Mouse (Mus musculus) yolk sac, embryonic 10.5 days (tissue): ENCODE data around the gene Ubxn10.

Experiments used
- DNase-seq: peaks from one replicate; pipeline ENCODE4 v3.0.0-alpha.2; 2017; ENCODE audit warnings: low spot score

The Ubxn10 gene

DNA sequence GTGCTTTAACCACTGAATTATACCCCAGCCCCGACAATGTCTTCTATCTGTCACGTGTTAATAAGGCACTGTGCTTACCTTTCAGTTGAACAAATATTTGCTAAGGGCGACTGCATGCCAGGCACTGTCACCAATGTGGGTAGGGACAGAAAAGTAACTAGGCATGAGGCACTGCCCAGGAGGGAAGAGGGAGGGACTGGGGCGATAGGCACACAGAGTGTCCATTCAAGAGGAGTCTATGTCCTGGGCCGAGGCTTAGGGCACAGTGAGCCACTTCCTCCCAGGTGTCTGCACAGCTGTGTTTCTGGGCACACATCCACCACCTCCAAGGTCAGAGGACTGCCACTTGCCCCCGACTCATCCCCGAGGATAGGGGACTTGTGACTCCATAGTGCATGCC lies at the start of gene Ubxn10:
Gene Ubxn10, minus strand, starts transcription at position 137 of the 400 bp plus-strand sequence.
- no peak for DNase-seq

DNA sequence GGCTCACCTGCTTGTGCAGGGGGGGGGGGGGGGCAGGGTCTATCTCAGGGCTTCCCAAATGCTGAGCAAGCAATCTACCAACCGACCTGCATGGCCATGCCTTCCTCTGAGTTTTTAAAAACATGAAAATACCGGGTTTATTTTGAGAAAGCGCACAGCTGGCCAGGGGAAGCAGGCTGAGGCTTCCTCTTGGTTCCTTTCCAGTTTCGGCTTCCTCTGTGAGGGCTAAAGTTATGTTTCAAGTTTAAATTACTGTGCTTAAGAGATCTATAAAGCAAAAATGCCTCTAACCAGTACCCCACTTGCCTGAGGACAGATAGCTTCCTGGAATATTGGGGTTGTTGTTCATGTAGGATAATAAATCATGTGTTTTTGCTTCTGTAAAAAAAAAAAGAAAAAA lies 49.2 kb upstream of the Ubxn10 start:
- no peak for DNase-seq

DNA sequence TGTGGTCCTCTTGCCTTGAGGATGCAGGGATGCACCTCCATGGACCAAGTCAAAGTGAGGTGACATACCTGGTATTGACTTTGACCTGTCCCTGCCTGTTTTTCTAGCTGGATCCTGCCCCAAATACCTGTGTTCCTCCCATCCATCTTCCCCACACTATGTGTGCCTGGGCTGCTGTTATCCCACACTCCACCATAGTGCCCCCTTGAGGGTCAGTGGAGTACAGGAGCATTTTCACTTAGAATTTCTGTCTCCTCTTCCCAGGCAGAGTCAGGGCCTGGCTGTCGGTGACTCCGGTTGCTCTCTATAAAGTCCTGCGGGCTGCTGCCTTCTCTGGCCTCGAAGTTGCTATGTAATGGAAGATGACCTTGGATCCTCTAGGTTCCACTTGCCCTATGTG lies 48.8 kb upstream of the Ubxn10 start:
- no peak for DNase-seq

DNA sequence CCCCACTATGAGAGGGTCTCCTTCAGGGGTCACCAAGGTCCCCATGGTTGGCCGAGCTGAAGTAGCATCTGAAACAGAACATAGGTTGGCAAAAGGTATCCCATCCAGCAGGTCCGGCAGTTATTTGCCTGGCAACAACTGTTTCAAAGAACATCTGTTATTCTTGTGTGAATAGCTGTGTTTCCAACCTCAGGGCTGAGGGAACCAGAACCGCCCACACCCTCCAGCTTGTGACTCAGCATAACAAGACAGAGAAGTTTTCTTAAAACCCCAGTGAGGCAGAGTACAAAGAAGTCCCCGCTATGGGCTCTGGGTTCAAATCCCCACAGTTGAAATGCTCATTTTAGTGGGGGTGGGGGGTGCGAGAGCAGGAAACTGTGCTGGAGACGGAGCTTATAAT lies 45.1 kb upstream of the Ubxn10 start:
- DNase-seq, result no peak

DNA sequence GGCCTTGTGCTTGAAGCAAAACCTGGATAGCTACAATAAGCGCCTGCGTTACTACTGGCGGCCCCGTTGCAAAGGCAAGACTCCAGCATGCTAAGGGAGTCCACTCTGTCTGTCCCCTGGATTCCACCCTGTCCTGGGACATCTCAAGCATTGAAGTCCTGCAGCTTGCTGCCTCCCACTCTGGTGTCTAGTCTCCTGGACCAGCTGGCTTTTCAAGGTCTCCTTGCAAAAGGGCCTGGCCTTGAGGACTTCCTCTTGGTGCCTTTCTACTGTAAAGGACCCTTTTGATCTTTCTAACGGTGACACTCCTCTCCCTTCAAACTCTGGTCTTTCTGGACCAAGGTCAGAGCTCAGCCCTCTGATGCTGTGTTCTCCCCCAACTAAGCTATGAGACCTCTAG lies 43.3 kb upstream of the Ubxn10 start:
- DNase-seq, result no peak

DNA sequence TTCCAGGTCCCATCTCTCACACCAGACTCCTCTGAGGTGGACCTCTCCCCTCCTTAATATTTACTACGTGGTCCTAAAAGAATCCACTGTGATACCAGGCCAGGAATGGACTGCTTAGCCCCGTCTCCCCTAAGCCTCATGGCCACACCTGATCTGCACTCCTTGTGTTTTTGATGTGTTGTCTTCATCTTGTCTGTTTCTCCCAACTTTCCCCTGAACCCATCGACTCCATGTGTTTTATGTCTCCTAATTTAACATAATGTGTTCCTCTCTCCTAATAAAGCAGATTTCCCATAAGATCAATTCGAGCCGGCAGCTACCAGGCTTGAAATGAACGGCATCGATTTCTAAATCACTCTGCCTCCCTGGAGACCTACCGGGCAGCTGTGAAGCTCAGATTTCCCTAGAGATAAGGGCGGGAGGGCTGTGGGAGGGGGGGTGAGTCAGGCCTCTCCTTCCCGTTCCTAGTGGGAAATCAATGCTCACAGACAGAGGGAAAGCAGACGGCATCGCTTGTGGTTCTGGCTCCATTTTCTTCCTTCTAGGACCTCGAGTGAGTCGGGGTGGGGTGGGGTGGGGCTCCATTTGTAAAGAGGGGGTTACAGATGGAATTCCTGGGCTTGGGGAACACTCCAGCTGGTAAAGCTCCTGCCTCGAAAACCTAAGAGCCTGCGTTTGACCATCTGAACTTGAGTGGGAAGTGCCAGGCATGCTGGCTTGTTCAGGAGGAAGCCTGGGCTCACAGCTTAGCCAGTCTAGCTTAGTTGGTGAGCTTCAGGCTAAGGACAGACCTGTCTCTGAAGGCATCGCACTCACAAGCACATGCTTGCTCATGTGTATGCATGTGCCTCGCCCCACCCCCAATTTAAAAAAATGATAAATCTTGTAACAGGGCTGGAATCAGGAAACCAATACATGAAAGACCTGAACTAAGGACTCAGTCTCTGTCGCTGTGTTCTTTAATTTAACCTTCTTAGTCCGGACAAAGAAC lies 40.7 kb upstream of the Ubxn10 start:
- no peak for DNase-seq

DNA sequence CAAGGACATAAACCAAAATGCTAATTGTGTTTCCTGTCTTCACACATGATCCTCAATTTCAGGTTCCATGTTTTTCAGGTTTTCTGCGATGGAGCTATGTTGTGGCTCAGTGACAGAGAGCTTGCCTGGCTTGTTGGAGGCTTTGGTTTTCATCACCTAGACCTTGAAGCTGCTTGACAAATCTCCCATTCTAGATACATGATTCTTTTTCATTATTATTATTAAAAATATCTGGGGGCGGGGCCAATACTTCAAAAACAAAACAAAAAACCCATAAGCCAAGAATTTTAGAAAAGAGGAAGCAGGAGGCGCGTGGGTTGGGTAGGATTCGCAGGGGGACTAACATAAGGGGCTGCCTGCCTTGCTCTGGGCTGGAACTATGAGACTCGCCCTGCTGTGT lies 38.5 kb upstream of the Ubxn10 start, which contains the start of gene Pla2g2d:
Gene Pla2g2d, plus strand, starts transcription at position 301 of the 400 bp plus-strand sequence.
- DNase-seq, result no peak

DNA sequence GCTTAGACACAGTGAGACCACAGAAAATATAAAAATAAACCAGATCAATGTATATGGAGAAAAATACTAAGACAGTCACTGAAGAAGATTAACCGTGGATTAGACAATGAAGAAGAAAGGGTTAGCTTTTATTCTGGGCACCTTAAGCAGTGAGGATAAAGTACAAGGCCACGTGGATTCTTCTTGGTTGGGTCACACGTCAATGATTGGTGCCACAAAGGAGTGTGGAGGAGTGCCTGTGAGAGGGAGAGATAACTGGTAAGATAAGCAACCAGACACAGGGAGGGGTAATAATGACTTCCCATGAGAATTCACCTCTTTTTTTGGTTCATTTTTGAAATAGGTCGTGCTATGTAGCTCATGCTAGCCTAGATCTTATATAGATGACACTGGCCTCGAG lies 35.4 kb upstream of the Ubxn10 start:
- DNase-seq, result no peak

DNA sequence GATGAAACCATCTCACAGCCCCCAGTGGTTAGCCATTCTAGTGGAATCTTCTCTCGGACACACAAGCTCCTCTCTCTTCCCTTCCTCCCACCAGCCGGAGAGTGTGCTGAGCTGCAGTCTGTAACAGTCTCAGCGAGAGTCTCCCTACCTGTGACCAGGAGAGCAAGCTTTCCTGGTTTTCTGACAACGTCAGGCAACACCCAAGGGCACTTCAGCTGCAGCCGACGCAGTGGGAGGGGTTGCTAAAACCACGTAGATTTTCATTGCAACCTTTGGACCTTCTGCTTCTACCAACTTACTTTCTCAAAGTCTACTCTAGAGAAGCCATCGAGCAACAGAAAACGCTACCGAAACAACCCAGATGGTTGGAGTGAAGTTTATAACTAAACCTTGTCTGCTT lies 35.0 kb upstream of the Ubxn10 start:
- DNase-seq, result no peak

DNA sequence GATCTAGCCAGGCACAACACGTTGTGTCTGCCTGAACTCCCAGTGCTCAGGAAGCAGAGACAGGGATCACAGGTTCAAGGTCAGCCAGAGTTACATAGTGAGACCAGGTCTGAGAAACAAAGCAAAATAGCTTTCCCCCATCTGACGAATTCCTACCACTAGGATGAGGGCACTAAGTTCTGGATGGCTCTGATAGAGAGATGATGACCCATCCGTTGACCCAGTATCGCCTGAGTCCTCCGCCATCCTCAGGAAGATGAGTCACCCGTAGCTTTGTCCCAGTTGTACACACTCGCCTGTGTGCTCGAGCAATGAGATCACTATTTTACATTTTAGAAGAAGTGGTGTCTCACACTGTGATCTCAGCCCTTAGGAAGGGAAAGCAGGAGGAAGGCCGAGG lies 25.3 kb upstream of the Ubxn10 start:
- no peak for DNase-seq

DNA sequence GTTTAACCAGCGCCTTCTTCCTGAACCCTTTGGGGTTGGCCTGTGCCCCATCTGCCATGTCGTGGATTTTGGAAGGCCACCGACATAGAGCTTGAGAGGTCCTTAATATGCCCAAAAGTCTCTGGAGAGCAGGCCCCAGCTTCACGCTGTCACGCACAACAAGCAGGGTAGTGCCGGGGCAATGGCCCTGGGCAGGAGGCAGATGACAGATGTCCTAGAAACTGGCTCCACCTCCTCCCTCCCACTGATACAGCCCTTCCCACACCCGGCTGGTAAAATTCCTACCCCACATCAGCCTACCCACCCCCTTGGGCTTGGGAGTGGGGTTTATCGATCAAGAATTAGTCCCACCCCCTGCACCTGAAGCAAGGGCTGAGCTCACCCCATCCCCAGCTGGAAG lies 20.4 kb upstream of the Ubxn10 start, which contains the start of gene Pla2g2f:
Gene Pla2g2f, minus strand, starts transcription at position 211 of the 400 bp plus-strand sequence.
- no peak for DNase-seq

DNA sequence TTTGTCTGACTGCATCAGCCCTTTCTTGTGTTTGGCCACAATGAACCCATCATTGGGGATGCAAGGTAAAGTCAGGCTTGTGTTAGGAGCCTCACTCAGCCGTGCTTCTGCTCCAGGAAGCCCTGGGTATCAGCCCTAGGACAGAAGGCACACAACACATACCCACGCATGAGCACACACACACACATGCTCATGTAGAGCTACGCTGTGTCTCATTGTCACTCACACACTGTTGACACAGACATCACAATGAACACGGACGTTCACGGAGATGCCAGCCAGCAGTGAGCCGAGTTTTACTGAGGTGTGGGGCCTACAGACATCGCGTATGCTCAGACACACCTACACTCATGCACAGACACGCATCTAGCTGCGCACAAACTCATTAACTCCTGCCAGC lies 19.0 kb upstream of the Ubxn10 start:
- DNase-seq, result no peak

DNA sequence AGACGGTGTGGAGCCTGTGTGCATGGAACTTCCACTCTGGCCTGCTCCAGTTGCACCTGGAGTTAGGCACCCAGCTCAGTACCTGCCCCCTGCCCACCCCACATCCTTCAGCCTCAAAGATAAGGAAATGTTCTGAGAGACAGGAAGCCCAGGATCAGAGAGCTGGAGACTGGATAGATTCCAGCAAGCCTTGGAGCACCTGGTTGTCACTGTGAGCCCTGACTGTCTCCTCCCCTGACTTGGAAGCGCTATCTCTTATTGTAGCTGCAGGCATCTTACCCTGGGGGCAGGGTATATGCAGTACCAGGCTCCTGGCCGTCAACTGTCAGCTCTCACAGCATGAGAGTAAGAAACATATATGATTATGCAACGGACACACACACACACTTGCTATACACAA lies 18.5 kb upstream of the Ubxn10 start:
- no peak for DNase-seq

DNA sequence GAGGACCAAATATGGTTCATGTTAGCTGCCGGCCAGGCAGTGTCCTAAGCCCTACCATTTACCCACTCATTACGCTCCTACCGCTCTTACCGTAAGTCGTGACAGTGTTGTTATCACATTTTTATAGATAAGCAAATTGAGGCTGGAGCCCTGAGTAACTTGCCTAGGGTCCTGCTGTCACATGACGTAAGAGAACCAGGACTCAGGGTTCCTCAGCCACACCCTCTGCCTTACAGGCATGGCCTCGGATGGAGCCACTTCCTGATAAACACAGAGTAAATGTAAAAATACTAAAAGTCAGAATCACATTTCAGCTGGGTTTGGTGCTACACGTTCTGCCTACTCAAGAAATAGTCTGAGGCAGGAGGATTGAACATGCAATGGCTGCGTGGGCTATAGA lies 17.5 kb upstream of the Ubxn10 start:
- no peak for DNase-seq

DNA sequence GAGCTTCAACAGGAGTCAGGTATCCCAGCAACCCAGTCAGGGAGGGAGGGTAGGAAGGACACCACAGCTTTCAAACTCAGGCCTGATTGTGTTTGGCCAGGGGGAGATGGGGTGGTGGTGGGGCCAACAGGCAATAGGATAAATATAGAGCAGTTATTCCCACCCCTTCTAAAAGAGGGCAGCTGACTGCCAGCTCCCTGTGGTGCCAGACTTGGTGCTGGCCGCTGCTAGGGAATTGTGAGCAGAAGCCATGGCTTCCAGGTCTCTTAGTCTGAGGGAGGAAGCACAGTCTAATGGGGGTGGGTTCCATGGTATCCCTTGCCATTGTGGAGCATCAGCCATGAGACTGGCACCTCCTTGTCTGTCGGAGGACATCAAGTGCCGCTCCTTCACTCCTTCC lies 16.6 kb upstream of the Ubxn10 start:
- no peak for DNase-seq

DNA sequence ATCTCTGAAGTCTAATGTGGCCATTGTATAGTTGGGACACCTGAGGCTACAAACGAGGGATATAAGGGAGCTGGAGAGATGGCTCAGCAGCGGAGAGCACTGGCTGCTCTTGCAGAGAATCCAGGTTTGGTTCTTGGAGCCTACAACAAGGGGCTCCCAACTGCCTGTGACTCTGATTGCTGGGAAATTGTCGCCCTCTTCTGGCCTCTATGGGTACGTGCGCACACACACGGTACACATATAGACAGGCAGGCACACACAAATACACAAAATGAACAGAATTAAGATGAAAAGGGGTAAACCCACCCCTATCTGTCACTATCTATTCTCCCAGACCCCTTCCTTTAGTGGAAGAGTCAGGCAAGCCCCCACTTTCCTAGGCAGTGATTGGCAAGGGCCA lies 15.6 kb upstream of the Ubxn10 start:
- no peak for DNase-seq

DNA sequence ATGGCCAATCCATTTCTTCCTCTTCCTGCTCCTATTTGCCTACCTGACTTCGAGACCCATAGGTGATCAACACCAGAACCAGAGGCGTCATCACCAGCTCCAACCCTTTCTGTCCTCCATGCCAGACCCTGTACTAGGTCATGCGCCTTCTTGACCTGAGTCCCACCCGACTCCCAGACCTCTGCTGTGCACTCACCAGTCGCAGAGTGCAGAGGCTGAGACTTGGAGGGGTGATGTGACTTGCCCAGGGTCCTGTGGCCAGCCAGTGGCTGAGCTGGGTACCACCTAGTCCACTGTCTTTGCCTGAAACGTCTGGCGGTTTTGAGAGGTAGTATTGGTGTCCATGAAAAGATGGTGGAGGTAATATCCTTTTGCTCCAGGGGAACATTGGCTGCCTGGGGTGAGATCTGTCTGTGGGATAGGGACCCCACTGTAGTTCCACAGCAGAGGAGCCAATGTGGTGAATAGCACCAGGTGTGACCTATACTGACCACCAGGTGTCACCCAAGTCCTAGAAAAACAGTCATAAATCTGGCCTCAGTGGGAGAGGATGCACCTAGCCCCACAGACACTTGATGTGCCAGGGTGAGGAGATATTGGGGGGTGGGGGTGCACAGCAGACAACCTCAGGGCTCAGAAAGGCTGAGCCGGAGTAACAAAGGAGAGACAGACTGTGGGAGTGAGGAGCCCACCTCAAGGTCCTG lies 11.6 kb upstream of the Ubxn10 start:
- DNase-seq, result no peak

DNA sequence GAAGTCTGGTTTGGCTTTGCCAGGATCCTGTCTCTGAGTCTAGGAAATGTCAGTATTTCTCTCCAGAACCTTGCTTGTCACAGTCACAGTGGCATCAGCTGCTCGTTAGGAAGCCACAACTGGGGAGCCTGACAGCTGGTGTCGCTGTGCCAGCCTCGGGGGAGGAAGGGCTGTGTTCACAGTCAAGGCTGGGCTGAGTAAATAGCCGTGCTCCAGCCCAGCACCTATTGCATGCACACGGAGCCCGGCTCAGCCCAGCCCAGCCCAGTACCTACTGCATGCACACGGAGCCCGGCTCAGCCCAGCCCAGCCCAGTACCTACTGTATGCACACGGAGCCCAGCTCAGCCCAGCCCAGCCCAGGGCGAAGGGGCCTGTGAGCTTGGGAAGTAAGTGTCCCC lies 10.9 kb upstream of the Ubxn10 start:
- DNase-seq, result no peak

DNA sequence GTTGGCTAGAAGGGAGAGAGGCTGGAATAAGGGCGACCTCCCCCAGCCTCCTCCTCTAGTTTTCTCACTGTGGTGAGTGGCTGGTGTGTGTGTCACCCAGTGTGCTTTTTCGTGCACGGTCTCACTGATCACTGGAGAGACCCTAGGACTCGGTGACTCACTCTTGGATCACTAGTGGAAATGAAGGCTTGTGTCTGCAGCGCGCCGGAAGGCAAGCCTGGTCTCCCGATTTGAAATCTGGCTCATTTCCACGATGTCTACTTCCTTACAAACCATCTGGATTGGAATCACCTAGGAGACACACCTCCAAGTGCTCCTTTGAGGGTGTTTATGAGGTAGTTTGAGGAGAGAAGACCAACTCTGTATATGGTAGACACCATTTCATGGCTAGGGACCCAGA lies 9.9 kb upstream of the Ubxn10 start:
- DNase-seq, result no peak

DNA sequence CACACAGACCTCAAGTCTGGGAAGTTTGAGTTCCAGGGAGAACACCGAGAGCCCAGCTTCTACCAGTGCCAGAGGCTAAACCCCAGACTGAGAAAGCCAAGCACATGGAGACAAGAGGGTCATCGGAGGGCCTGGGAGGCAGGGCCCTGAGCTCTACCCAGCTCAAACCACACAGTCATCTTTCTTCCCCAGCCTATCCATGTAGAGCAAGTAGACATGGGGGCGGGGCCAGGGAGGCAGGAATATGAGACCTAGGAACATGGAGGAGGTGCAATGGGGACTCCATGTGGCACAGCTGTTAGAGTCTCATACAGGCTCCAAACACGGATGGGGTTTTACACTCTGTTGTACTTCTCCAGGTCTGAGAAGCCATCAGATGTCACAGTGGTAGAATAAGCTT lies 8.9 kb upstream of the Ubxn10 start:
- DNase-seq, result no peak

DNA sequence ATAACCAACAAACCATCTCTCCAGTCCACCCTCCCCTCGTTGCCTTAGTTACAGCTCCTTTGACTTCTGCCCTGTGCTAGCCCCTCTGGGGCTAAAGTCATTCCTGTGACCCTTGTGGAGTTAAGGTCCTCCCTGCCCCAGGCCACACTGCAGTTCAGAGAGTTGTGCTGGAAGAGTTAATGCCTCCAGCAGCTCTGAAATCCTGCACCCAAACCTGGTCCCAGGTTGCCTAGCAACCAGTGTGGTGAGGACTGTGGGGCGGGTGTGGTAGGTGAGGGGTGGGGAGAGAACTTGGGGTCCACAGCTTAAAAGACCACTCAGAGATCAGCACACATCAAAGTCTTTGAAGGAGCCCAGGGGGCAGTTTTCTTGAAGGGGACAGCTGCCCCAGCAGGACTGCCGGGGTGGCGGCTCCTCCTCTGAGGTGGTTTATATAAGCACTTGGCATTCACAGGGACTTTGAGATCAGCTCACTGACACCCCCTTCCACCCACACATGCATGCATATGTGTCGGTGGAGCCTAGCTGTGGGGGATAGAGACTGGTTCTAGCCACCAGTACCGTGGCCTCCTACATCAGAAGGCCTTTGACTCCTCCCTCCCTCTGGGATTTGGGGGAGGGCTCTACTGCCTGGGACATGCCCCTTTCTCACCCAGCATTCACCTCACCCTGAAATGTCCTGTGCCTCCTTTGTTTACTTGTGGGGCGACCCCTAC lies 2.3 kb upstream of the Ubxn10 start:
- no peak for DNase-seq

DNA sequence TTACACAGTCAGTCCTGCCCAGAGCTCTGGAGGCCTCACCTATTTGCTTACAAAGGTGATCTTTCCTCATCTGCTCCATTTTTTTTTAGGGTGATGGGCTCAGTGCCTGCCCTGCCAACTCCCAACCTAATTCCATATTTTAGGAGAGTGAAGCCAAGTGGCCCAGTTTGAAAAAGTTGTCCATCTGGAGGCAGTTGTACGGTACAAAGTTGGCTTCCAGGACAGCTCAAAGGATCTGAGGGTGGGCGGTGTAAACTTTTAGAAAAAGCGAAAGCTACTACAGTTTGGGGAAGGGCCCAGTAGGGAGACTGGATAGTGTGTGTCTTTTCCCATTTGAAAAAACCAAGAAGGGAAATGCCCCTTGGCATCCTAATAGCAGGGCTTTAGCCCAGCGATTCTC lies 2.1 kb downstream of the Ubxn10 start:
- DNase-seq, result no peak

DNA sequence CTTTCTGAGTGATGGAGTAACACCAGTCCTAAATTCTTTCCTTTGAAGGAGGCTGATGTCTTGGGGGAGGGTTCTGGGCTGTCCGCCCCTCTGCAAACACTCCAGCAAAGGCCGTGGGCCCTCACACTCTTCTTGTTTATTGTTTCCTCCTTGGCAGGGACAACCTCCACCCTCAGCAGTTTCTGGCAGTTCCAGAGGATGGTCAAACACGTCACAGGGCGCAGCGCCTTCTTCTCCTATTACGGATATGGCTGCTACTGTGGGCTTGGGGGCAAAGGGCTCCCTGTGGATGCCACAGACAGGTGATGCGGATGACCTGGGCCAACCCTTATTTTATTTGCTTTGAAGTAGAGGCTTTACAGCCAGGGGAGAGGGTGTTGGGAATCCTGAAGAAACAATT lies 2.9 kb downstream of the Ubxn10 start:
- DNase-seq, result no peak
